Mouse (Mus musculus) CH12.LX (cell line): ENCODE data around the gene Hspa1l. TPM values are rescaled to one million over a fixed set of nuclear protein-coding genes. Genes with fewer than 3 reads are reported as not detected.

Experiments used
- DNase-seq: peaks from one replicate; pipeline ENCODE4 v3.0.0-alpha.2; 2013; ENCODE audit errors: extremely low read depth
- H3K27ac ChIP-seq: 2 replicates; pipeline ENCODE4 v1.5.1; 2012; ENCODE audit warnings: low read depth, mild to moderate bottlenecking, control low read depth, moderate library complexity; ENCODE audit not compliant: insufficient read depth
- H3K27me3 ChIP-seq: replicated peaks from 2 replicates; pipeline ENCODE3; 2012; ENCODE audit warnings: inconsistent platforms
- H3K36me3 ChIP-seq, 2 experiments: replicated peaks in 1 of 2; 2 replicates each; pipeline versions ENCODE3 to v1.6.1; 2012; ENCODE audit warnings: inconsistent platforms in 1 of 2, low read length in 1 of 2, mild to moderate bottlenecking in 1 of 2, mixed read lengths in 1 of 2, moderate library complexity in 1 of 2; ENCODE audit not compliant: control insufficient read depth in 1 of 2, insufficient read depth in 1 of 2
- H3K4me1 ChIP-seq, 2 experiments: 2 replicates each; pipeline ENCODE4 v1.6.1; 2012; ENCODE audit warnings: inconsistent platforms in 1 of 2, moderate library complexity in 1 of 2; ENCODE audit not compliant: insufficient read depth in 2 of 2, control insufficient read depth in 1 of 2
- H3K4me2 ChIP-seq: 2 replicates; pipeline ENCODE4 v1.6.1; 2012; ENCODE audit warnings: low read depth, mild to moderate bottlenecking, control low read depth; ENCODE audit not compliant: poor library complexity, insufficient read depth, severe bottlenecking
- H3K4me3 ChIP-seq, 3 experiments: fragments of 150-350 bp in 1 of 3; sonication (generic) in 1 of 3; replicated peaks in 1 of 3; 2 replicates each; pipeline versions ENCODE3 to v1.5.1; 2011 to 2012; ENCODE audit warnings: low read depth in 2 of 3, low read length in 2 of 3, mild to moderate bottlenecking in 2 of 3, moderate library complexity in 2 of 3, control low read depth in 1 of 3, improper control_type of control experiment in 1 of 3, inconsistent platforms in 1 of 3, mixed read lengths in 1 of 3; ENCODE audit not compliant: poor library complexity in 1 of 3
- H3K79me2 ChIP-seq: replicated peaks from 2 replicates; pipeline ENCODE4 v1.6.1; 2012; ENCODE audit warnings: mild to moderate bottlenecking, moderate library complexity; ENCODE audit not compliant: control insufficient read depth, poor library complexity, insufficient read depth, severe bottlenecking; ENCODE audit errors: extremely low read depth
- H3K9ac ChIP-seq: 2 replicates; pipeline ENCODE4 v1.6.1; 2012; ENCODE audit warnings: low read depth, mild to moderate bottlenecking, control low read depth, moderate library complexity; ENCODE audit not compliant: insufficient read depth
- H3K9me3 ChIP-seq: replicated peaks from 2 replicates; pipeline ENCODE3; 2012; ENCODE audit warnings: low read length, inconsistent platforms, mixed read lengths
- BHLHE40 ChIP-seq: IDR thresholded peaks from 2 replicates; pipeline ENCODE4 v1.6.1; 2011; ENCODE audit warnings: mild to moderate bottlenecking, low read depth, low read length, improper control_type of control experiment
- CHD2 ChIP-seq: IDR thresholded peaks from 2 replicates; pipeline ENCODE4 v1.6.1; 2011; ENCODE audit warnings: low read length, improper control_type of control experiment
- ELF1 ChIP-seq: IDR thresholded peaks from 2 replicates; pipeline ENCODE4 v1.6.1; 2014; ENCODE audit warnings: low read depth, mild to moderate bottlenecking, inconsistent platforms, low read length, improper control_type of control experiment
- JUND ChIP-seq: conservative IDR thresholded peaks from 2 replicates; pipeline ENCODE4 v1.6.1; 2011; ENCODE audit warnings: low read depth, low read length, improper control_type of control experiment
- MAX ChIP-seq: IDR thresholded peaks from 2 replicates; pipeline ENCODE4 v1.6.1; 2011; ENCODE audit warnings: low read length, improper control_type of control experiment
- MAZ ChIP-seq: IDR thresholded peaks from 2 replicates; pipeline ENCODE4 v1.6.1; 2012; ENCODE audit warnings: low read depth, mild to moderate bottlenecking, inconsistent platforms, low read length, improper control_type of control experiment, moderate library complexity
- MEF2A ChIP-seq: IDR thresholded peaks from 2 replicates; pipeline ENCODE4 v1.6.1; 2014; ENCODE audit warnings: low read depth, mild to moderate bottlenecking, inconsistent platforms, low read length, improper control_type of control experiment, borderline replicate concordance
- MXI1 ChIP-seq: IDR thresholded peaks from 2 replicates; pipeline ENCODE4 v1.6.1; 2011; ENCODE audit warnings: mild to moderate bottlenecking, low read depth, low read length, improper control_type of control experiment
- MYC ChIP-seq: IDR thresholded peaks from 2 replicates; pipeline ENCODE4 v1.6.1; 2011; ENCODE audit warnings: low read depth, mild to moderate bottlenecking, improper control_type of control experiment, low read length
- NELFE ChIP-seq: IDR thresholded peaks from 2 replicates; pipeline ENCODE4 v1.6.1; 2011; ENCODE audit warnings: low read depth, low read length, improper control_type of control experiment
- PAX5 ChIP-seq: IDR thresholded peaks from 2 replicates; pipeline ENCODE4 v1.6.1; 2012; ENCODE audit warnings: low read length, inconsistent platforms, mixed read lengths
- POLR2AphosphoS2 ChIP-seq: IDR thresholded peaks from 2 replicates; pipeline ENCODE4 v1.6.1; 2011; ENCODE audit warnings: low read depth, low read length, improper control_type of control experiment
- SMC3 ChIP-seq: IDR thresholded peaks from 2 replicates; pipeline ENCODE4 v1.6.1; 2011; ENCODE audit warnings: low read depth, low read length, improper control_type of control experiment
- TBP ChIP-seq: conservative IDR thresholded peaks from 2 replicates; pipeline ENCODE4 v1.6.1; 2011; ENCODE audit warnings: low read depth, low read length, improper control_type of control experiment
- USF1 ChIP-seq: IDR thresholded peaks from 2 replicates; pipeline ENCODE4 v1.6.1; 2014; ENCODE audit warnings: low read depth, mild to moderate bottlenecking, inconsistent platforms, low read length, improper control_type of control experiment
- ZMIZ1 ChIP-seq: IDR thresholded peaks from 2 replicates; pipeline ENCODE4 v1.6.1; 2012; ENCODE audit warnings: low read depth, mild to moderate bottlenecking, inconsistent platforms, low read length, improper control_type of control experiment
- dilution Hi-C: fragments of 300-500 bp; cut with MboI; formaldehyde crosslinking; loops from 2 replicates; pipeline ENCODE4 v1.14.3; 2020; ENCODE audit warnings: low sequenced_read_pairs; ENCODE audit not compliant: extremely low pct_unique_long_range_greater_than_20kb, extremely low pct_ligation_motif_present
- in situ Hi-C: fragments of 300-500 bp; cut with MboI; formaldehyde crosslinking; loops from 3 replicates; pipeline ENCODE4 v1.14.3; 2019; ENCODE audit warnings: low sequenced_read_pairs, low pct_ligation_motif_present, low pct_unique_long_range_greater_than_20kb, mixed read lengths
- polyA plus RNA-seq: library from polyadenylated mRNA; unstranded; fragments of >175 nt; gene quantifications from 2 replicates; pipeline ENCODE4 v1.2.1, GENCODE M21; 2012; ENCODE audit warnings: low read depth; ENCODE audit not compliant: insufficient read length
- total RNA-seq, 2 experiments: library from RNA; depleted of rRNA; stranded (reverse); fragments of 300-350 nt in 1 of 2; fragments of >200 nt in 1 of 2; gene quantifications; 2 replicates each; pipeline ENCODE4 v1.2.3; 2012 to 2014

Hspa1l gene
- total and polyA plus RNA-seq, 3 experiments, result 0.30 to 1.4 TPM; not detected in 1

DNA sequence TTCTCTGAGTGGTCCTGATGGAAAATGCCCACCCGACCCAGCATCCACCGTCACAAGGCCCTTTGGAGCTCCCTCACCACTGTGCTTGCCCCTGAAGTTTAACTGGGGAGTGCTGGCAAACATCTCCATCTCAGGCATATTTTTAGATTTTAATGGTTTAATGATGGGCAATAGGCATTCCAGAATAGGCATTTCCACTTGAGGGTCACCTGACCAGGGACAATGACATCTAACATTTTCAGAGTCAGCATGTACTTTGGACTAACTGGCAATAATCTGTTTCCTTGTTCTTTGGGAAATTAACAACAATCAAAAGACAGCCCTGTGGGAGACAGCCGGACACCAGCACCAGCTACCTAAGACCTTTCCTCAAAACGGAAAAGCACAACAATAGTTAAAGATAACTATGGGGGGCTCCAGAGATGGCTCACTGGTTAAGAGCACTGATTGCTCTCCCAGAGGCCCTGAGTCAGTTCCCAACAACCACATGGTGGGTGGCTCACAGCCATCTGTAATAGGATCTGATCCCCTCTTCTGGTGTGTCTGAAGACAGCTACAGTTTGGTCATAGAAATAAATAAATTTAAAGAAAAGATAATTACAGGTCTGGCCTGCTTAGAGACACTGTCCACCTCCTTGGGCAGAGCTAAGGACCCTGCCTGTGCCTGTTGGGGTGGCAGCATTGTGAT, 29.2 kb upstream of the Hspa1l start:
- Histone ChIP-seq H3K27me3 (no peaks in the 10 kb centered on the region), H3K36me3 (peaks cover 0 to 9% of the 10 kb centered on the region in 2 experiments), H3K4me1 (no peaks in the 10 kb centered on the region), H3K79me2 (no peaks in the 10 kb centered on the region), H3K4me2 (no peak overlapping the region), H3K9ac (no peak overlapping the region), H3K9me3 (no peaks in the 10 kb centered on the region), H3K27ac (no peak overlapping the region), H3K4me3 (no peak overlapping the region)
- in situ Hi-C loops (no loop called here), dilution Hi-C loops (no loop called here)
- TF ChIP-seq JUND (no peak), PAX5 (no peak), BHLHE40 (no peak), CHD2 (no peak), MAX (no peak), SMC3 (no peak), ZMIZ1 (no peak), MEF2A (no peak), MYC (no peak), NELFE (no peak), TBP (no peak), MXI1 (no peak), USF1 (no peak), MAZ (no peak), POLR2AphosphoS2 (no peak), ELF1 (no peak)
- no peak for DNase-seq

DNA sequence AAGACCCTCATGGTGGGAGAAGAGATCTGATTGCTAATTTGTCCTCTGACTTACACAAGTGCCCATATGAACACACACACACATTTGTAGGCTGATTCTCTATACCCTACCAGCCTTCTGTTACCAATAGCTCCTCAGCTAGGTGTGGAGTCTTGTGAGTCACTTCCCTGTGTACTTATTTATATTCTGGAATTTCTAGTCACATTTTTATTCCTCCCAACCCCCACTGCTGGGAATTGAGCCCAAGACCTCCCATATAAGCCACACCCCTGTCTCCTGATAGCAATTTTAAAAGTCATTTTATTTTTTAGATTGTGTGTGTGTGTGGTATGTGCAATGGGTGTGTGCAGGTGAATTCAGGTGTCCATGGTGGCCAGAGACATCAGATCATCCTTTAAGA, 28.1 kb upstream of the Hspa1l start:
- no peak overlapping the region for H3K27ac ChIP-seq
- DNase-seq, result no peak
- H3K4me1 ChIP-seq, result peaks cover 0 to 1% of the 10 kb centered on the region in 2 experiments; a peak in 2 of 4 replicates
- no peaks in the 10 kb centered on the region for H3K9me3 ChIP-seq
- no peaks in the 10 kb centered on the region for H3K79me2 ChIP-seq
- H3K4me2 ChIP-seq, result no peak overlapping the region
- no peak overlapping the region for H3K4me3 ChIP-seq
- peaks cover under 1 to 11% of the 10 kb centered on the region in 2 experiments for H3K36me3 ChIP-seq
- TF ChIP-seq JUND, result no peak
- TF ChIP-seq, all 38 proteins: peak for 0
- H3K9ac ChIP-seq, result no peak overlapping the region
- no peaks in the 10 kb centered on the region for H3K27me3 ChIP-seq
- in situ Hi-C loops, result no loop called here
- dilution Hi-C loops, result no loop called here
